Mouse (Mus musculus) MEL (cell line): Measurements from ENCODE around the gene Zscan20. TPM values are rescaled to one million over a fixed set of nuclear protein-coding genes. Genes with fewer than 3 reads are reported as not detected.
A peak's percentile ranks its signal among the peaks of the same experiment; 100 is the strongest.
"Not testable (repeated sequence)": the region's sequence is repeated elsewhere in the genome, so short reads cannot be mapped to it uniquely, and the experiment has no call there.

Experiments
- DNase-seq: peaks from one replicate; pipeline ENCODE4 v3.0.0; 2011; ENCODE audit warnings: low read depth, low spot score
- H3K27ac ChIP-seq: 2 replicates; pipeline ENCODE4 v1.5.1; 2012; ENCODE audit warnings: low read depth, mild to moderate bottlenecking, control low read depth, low read length, moderate library complexity; ENCODE audit not compliant: control insufficient read depth
- H3K27me3 ChIP-seq, 2 experiments: fragments of 150-350 bp in 1 of 2; sonication (generic) in 1 of 2; 2 replicates each; pipeline ENCODE4 v1.6.1; 2012; ENCODE audit warnings: low read length in 2 of 2, mild to moderate bottlenecking in 2 of 2, improper control_type of control experiment in 1 of 2, moderate library complexity in 1 of 2; ENCODE audit not compliant: insufficient read depth in 2 of 2, control insufficient read depth in 1 of 2
- H3K36me3 ChIP-seq, 2 experiments: 2 replicates each; pipeline ENCODE4 v1.6.1; 2012 to 2014; ENCODE audit warnings: low read length in 2 of 2, improper control_type of control experiment in 1 of 2, inconsistent platforms in 1 of 2, mild to moderate bottlenecking in 1 of 2; ENCODE audit not compliant: insufficient read depth in 2 of 2, control insufficient read depth in 1 of 2
- H3K4me1 ChIP-seq, 2 experiments: fragments of 150-350 bp in 1 of 2; sonication (generic) in 1 of 2; 2 replicates each; pipeline ENCODE4 v1.6.1; 2012; ENCODE audit warnings: low read length in 2 of 2, improper control_type of control experiment in 1 of 2, mild to moderate bottlenecking in 1 of 2; ENCODE audit not compliant: insufficient read depth in 2 of 2, control insufficient read depth in 1 of 2
- H3K4me3 ChIP-seq, 2 experiments: fragments of 150-350 bp in 1 of 2; sonication (generic) in 1 of 2; 2 replicates each; pipeline ENCODE4 v1.5.1; 2012; ENCODE audit warnings: low read depth in 2 of 2, low read length in 2 of 2, mild to moderate bottlenecking in 2 of 2, moderate library complexity in 2 of 2, control low read depth in 1 of 2, improper control_type of control experiment in 1 of 2; ENCODE audit not compliant: control insufficient read depth in 1 of 2, insufficient read depth in 1 of 2
- H3K79me2 ChIP-seq: 2 replicates; pipeline ENCODE4 v1.6.1; 2012; ENCODE audit warnings: mild to moderate bottlenecking, low read length, moderate library complexity; ENCODE audit not compliant: control insufficient read depth, poor library complexity, insufficient read depth
- H3K9ac ChIP-seq: 2 replicates; pipeline ENCODE4 v1.6.1; 2012; ENCODE audit warnings: low read depth, mild to moderate bottlenecking, control low read depth, low read length, moderate library complexity; ENCODE audit not compliant: control insufficient read depth, poor library complexity, severe bottlenecking
- H3K9me3 ChIP-seq: fragments of 150-350 bp; sonication (generic); replicated peaks from 2 replicates; pipeline ENCODE4 v1.6.1; 2012; ENCODE audit warnings: mild to moderate bottlenecking, low read length, improper control_type of control experiment, moderate library complexity; ENCODE audit not compliant: insufficient read depth
- BHLHE40 ChIP-seq: IDR thresholded peaks from 2 replicates; pipeline ENCODE4 v1.6.1; 2012; ENCODE audit warnings: low read depth, mild to moderate bottlenecking, inconsistent platforms, low read length, improper control_type of control experiment, borderline replicate concordance
- CHD1 ChIP-seq: IDR thresholded peaks from 2 replicates; pipeline ENCODE4 v1.6.1; 2012; ENCODE audit warnings: low read depth, mild to moderate bottlenecking, inconsistent platforms, low read length, improper control_type of control experiment
- CHD2 ChIP-seq: IDR thresholded peaks from 2 replicates; pipeline ENCODE4 v1.6.1; 2011; ENCODE audit warnings: low read length, improper control_type of control experiment
- CTCF ChIP-seq, 3 experiments: IDR thresholded peaks in 2 of 3; conservative IDR thresholded peaks in 1 of 3; 2 replicates each; pipeline ENCODE4 v1.5.1; 2011 to 2012; ENCODE audit warnings: low read length in 3 of 3, low read depth in 2 of 3, mild to moderate bottlenecking in 2 of 3, improper control_type of control experiment in 1 of 3, inconsistent platforms in 1 of 3, mixed read lengths in 1 of 3, moderate library complexity in 1 of 3; ENCODE audit not compliant: control insufficient read depth in 1 of 3, insufficient read depth in 1 of 3, poor library complexity in 1 of 3, severe bottlenecking in 1 of 3
- E2F4 ChIP-seq: IDR thresholded peaks from 2 replicates; pipeline ENCODE4 v1.6.1; 2011; ENCODE audit warnings: low read depth, low read length, improper control_type of control experiment, borderline replicate concordance
- EP300 ChIP-seq, 2 experiments: IDR thresholded peaks; 2 replicates each; pipeline ENCODE4 v1.6.1; 2011; ENCODE audit warnings: improper control_type of control experiment in 2 of 2, low read length in 2 of 2, low read depth in 1 of 2, mild to moderate bottlenecking in 1 of 2
- MAFK ChIP-seq: IDR thresholded peaks from 2 replicates; pipeline ENCODE4 v1.6.1; 2011; ENCODE audit warnings: low read depth, mild to moderate bottlenecking, low read length, improper control_type of control experiment, borderline replicate concordance
- MAX ChIP-seq: IDR thresholded peaks from 2 replicates; pipeline ENCODE4 v1.6.1; 2011; ENCODE audit warnings: low read length, improper control_type of control experiment
- MAZ ChIP-seq: IDR thresholded peaks from 2 replicates; pipeline ENCODE4 v1.6.1; 2012; ENCODE audit warnings: low read depth, mild to moderate bottlenecking, inconsistent platforms, low read length, improper control_type of control experiment
- MEF2A ChIP-seq: IDR thresholded peaks from 2 replicates; pipeline ENCODE4 v1.6.1; 2014; ENCODE audit warnings: low read depth, mild to moderate bottlenecking, inconsistent platforms, low read length, improper control_type of control experiment; ENCODE audit not compliant: poor library complexity, insufficient replicate concordance, severe bottlenecking; ENCODE audit errors: extremely low read depth
- MYB ChIP-seq: IDR thresholded peaks from 2 replicates; pipeline ENCODE4 v1.6.1; 2011; ENCODE audit warnings: mild to moderate bottlenecking, low read depth, low read length, improper control_type of control experiment
- NRF1 ChIP-seq: IDR thresholded peaks from 2 replicates; pipeline ENCODE4 v1.6.1; 2014; ENCODE audit warnings: low read depth, mild to moderate bottlenecking, inconsistent platforms, low read length, improper control_type of control experiment, moderate library complexity; ENCODE audit not compliant: poor library complexity, insufficient read depth, severe bottlenecking
- POLR2AphosphoS2 ChIP-seq: IDR thresholded peaks from 2 replicates; pipeline ENCODE4 v1.6.1; 2011; ENCODE audit warnings: low read length, improper control_type of control experiment
- POLR2AphosphoS5 ChIP-seq: IDR thresholded peaks from 2 replicates; pipeline ENCODE4 v1.6.1; 2012; ENCODE audit warnings: low read depth, borderline replicate concordance, mild to moderate bottlenecking, inconsistent platforms, low read length, moderate library complexity, mixed read lengths
- RAD21 ChIP-seq: IDR thresholded peaks from 2 replicates; pipeline ENCODE4 v1.6.1; 2011; ENCODE audit warnings: mild to moderate bottlenecking, low read depth, low read length, improper control_type of control experiment
- RCOR1 ChIP-seq: IDR thresholded peaks from 2 replicates; pipeline ENCODE4 v1.6.1; 2012; ENCODE audit warnings: low read depth, mild to moderate bottlenecking, inconsistent platforms, low read length, improper control_type of control experiment
- SIN3A ChIP-seq: IDR thresholded peaks from 2 replicates; pipeline ENCODE4 v1.6.1; 2012; ENCODE audit warnings: low read length, improper control_type of control experiment, inconsistent platforms
- SMC3 ChIP-seq: IDR thresholded peaks from 2 replicates; pipeline ENCODE4 v1.6.1; 2011; ENCODE audit warnings: low read depth, low read length, improper control_type of control experiment
- TAL1 ChIP-seq: IDR thresholded peaks from 2 replicates; pipeline ENCODE4 v1.6.1; 2012; ENCODE audit warnings: mild to moderate bottlenecking, inconsistent platforms, low read length, moderate library complexity, mixed read lengths
- TCF12 ChIP-seq: IDR thresholded peaks from 2 replicates; pipeline ENCODE4 v1.6.1; 2014; ENCODE audit warnings: low read depth, mild to moderate bottlenecking, inconsistent platforms, low read length, improper control_type of control experiment, moderate library complexity
- USF1 ChIP-seq: IDR thresholded peaks from 2 replicates; pipeline ENCODE4 v1.6.1; 2014; ENCODE audit warnings: low read depth, mild to moderate bottlenecking, inconsistent platforms, low read length, improper control_type of control experiment, moderate library complexity
- USF2 ChIP-seq, 2 experiments: IDR thresholded peaks; 2 replicates each; pipeline ENCODE4 v1.6.1; 2011 to 2012; ENCODE audit warnings: improper control_type of control experiment in 2 of 2, low read length in 2 of 2, borderline replicate concordance in 1 of 2, inconsistent platforms in 1 of 2, low read depth in 1 of 2, mild to moderate bottlenecking in 1 of 2; ENCODE audit not compliant: insufficient read depth in 1 of 2
- ZC3H11A ChIP-seq: IDR thresholded peaks from 2 replicates; pipeline ENCODE4 v1.6.1; 2012; ENCODE audit warnings: low read depth, mild to moderate bottlenecking, inconsistent platforms, low read length, improper control_type of control experiment
- ZKSCAN1 ChIP-seq: IDR thresholded peaks from 2 replicates; pipeline ENCODE4 v1.6.1; 2012; ENCODE audit warnings: low read depth, mild to moderate bottlenecking, inconsistent platforms, low read length, improper control_type of control experiment, moderate library complexity
- polyA plus RNA-seq, 2 experiments: library from polyadenylated mRNA; stranded (reverse) in 1 of 2; unstranded in 1 of 2; fragments of >175 nt in 1 of 2; fragments of >200 nt in 1 of 2; gene quantifications; 2 replicates each; pipeline versions ENCODE4 v1.2.1 to v1.2.4; 2012; ENCODE audit warnings: low replicate concordance in 2 of 2, low read depth in 1 of 2; ENCODE audit not compliant: insufficient read length in 2 of 2, insufficient read depth in 1 of 2, missing spikeins in 1 of 2
- total RNA-seq: library from RNA; depleted of rRNA; stranded (reverse); fragments of 300-350 nt; gene quantifications from 2 replicates; pipeline ENCODE4 v1.2.3, GENCODE M21; 2012

Gene Zscan20
- total and polyA plus RNA-seq, 3 experiments = 4.3 to 5.6 TPM; not detected in 1

DNA sequence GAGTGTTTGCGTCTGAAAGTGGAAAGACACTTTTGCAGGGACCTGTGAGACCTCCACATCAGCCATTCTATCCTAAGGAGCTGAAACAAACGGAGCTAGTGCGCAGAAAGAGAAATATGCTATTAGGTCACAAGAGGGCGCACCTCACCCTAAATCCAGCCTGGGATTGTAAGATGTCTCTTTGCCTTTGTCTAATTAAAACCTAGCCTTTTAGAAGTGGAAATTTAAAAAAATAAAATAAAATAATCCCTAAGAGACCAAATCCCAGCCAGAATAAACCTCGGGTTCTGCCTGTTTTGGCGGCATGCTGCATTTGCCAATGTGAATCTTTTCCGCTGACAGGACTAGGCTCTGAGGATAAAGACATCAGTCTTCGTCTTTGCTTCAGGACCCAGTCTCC, 3.4 kb upstream of the Zscan20 start:
- TF ChIP-seq ZKSCAN1 = no peak
- peak; percentile 82 for TF ChIP-seq SMC3
- TF ChIP-seq MYB = no peak
- no peak for TF ChIP-seq SIN3A
- peak; percentile 44 to 91 (median 72); a peak in 5 of 6 replicates for TF ChIP-seq CTCF (IDR thresholded peaks at IDR 0.05 in 2 of 3, conservative IDR thresholded peaks at IDR 0.05 in 1 of 3; ENCODE audit: control insufficient read depth in 1 of 3, insufficient read depth in 1 of 3, low read depth in 2 of 3, low read length in 3 of 3, poor library complexity in 1 of 3, severe bottlenecking in 1 of 3)
- no peak for TF ChIP-seq MAFK
- TF ChIP-seq USF2 (IDR thresholded peaks at IDR 0.05; ENCODE audit: borderline replicate concordance in 1 of 2, insufficient read depth in 1 of 2, low read depth in 1 of 2, low read length in 2 of 2) = no peak
- TF ChIP-seq BHLHE40 = no peak
- no peak for TF ChIP-seq USF1
- TF ChIP-seq MEF2A = no peak
- no peak for TF ChIP-seq CHD1
- TF ChIP-seq E2F4 = no peak
- no peak for TF ChIP-seq MAZ
- no peak for TF ChIP-seq EP300 (IDR thresholded peaks at IDR 0.05; ENCODE audit: low read depth in 1 of 2, low read length in 2 of 2)
- TF ChIP-seq TAL1 = no peak
- TF ChIP-seq MAX = no peak
- TF ChIP-seq CHD2 = no peak
- no peak for TF ChIP-seq RCOR1
- TF ChIP-seq TCF12 = no peak
- TF ChIP-seq RAD21 = peak; percentile 91
- TF ChIP-seq POLR2AphosphoS5 = no peak
- TF ChIP-seq ZC3H11A = peak; percentile 73
- no peak for TF ChIP-seq POLR2AphosphoS2
- TF ChIP-seq NRF1 = no peak
- no peaks in the 10 kb centered on the region; the same call in 1 of the 2 replicates for H3K79me2 ChIP-seq
- H3K9me3 ChIP-seq = no peaks in the 10 kb centered on the region
- no peak overlapping the region for H3K4me3 ChIP-seq
- H3K27ac ChIP-seq = no peak overlapping the region
- no peaks in the 10 kb centered on the region for H3K27me3 ChIP-seq
- peaks cover 0 to 4% of the 10 kb centered on the region in 2 experiments; a peak in 1 of 4 replicates for H3K36me3 ChIP-seq
- DNase-seq = peak; percentile 82
- H3K4me1 ChIP-seq = peaks cover 0 to 4% of the 10 kb centered on the region in 2 experiments; a peak in 1 of 4 replicates
- H3K9ac ChIP-seq = no peak overlapping the region

- not testable (repeated sequence) for H3K9ac ChIP-seq, H3K4me1 ChIP-seq, H3K36me3 ChIP-seq, H3K4me3 ChIP-seq, H3K79me2 ChIP-seq, H3K27me3 ChIP-seq, H3K27ac ChIP-seq, DNase-seq, H3K9me3 ChIP-seq
Observed at GRCm38 (mm10) chr4:128611726-128612125, 1.8 kb upstream of the Zscan20 start.
